Mouse (Mus musculus) adrenal gland, postnatal 25 days (tissue): Measurements from ENCODE around the gene Olfr1286. TPM values are rescaled to one million over a fixed set of nuclear protein-coding genes. Genes with fewer than 3 reads are reported as not detected.

Source experiments
- DNase-seq: peaks from one replicate; pipeline ENCODE4 v3.0.0; 2021; ENCODE audit warnings: mixed read lengths
- long read RNA-seq: library from polyadenylated mRNA; stranded (forward); transcript quantifications from one replicate; pipeline ENCODE4 v2.0.0, GENCODE M21; 2021
- total RNA-seq: library from RNA; stranded (reverse); gene quantifications from 2 replicates; pipeline ENCODE4 v1.2.3, GENCODE M21; 2021

Olfr1286 gene
- not detected in 2 replicates for total RNA-seq
- long read RNA-seq = 0 reads

GRCm38 (mm10) chr2:111422931-111423330 is at the start of gene Olfr1286:
TSS of gene Olfr1286 (minus strand) at chr2:111423115.
- DNase-seq = no peak

- DNase-seq = no peak
Measured at GRCm38 (mm10) chr2:111448842-111449241, 25.9 kb upstream of the Olfr1286 start, which contains the start of gene Olfr1287. TSS of gene Olfr1287 (plus strand) at chr2:111449142.

- DNase-seq = no peak
Measured at GRCm38 (mm10) chr2:111375222-111375621, 47.7 kb downstream of the Olfr1286 start, which contains the start of gene Olfr1284. TSS of gene Olfr1284 (plus strand) at chr2:111375522.

Other genes starting within 250 kb of the Olfr1286 start
- gene 4930430A15Rik, start 193.5 kb downstream of the Olfr1286 start, total RNA-seq = not detected in 2 replicates
- gene Olfr1275, start 187.8 kb downstream of the Olfr1286 start, total RNA-seq = not detected in 2 replicates
- not detected in 2 replicates for gene Olfr1276, start 168.6 kb downstream of the Olfr1286 start, total RNA-seq
- not detected in 2 replicates for gene Olfr1277, start 149.0 kb downstream of the Olfr1286 start, total RNA-seq
- not detected in 2 replicates for gene Olfr1278, start 133.0 kb downstream of the Olfr1286 start, total RNA-seq
- not detected in 2 replicates for gene Olfr1279, start 122.5 kb downstream of the Olfr1286 start, total RNA-seq
- gene Olfr1280, start 109.1 kb downstream of the Olfr1286 start, total RNA-seq = not detected in 2 replicates
- gene Olfr1281, start 96.6 kb downstream of the Olfr1286 start, total RNA-seq = not detected in 2 replicates
- gene Olfr1282, start 87.0 kb downstream of the Olfr1286 start, total RNA-seq = not detected in 2 replicates
- not detected in 2 replicates for gene Olfr1283, start 56.3 kb downstream of the Olfr1286 start, total RNA-seq
- not detected in 2 replicates for gene Olfr1284, start 47.6 kb downstream of the Olfr1286 start, total RNA-seq
- not detected in 2 replicates for gene Olfr1287, start 26.0 kb upstream of the Olfr1286 start, total RNA-seq
- not detected in 2 replicates for gene Olfr1288, start 51.0 kb upstream of the Olfr1286 start, total RNA-seq
- gene Olfr1289, start 57.7 kb upstream of the Olfr1286 start, total RNA-seq = not detected in 2 replicates
- not detected in 2 replicates for gene Olfr1290, start 70.7 kb upstream of the Olfr1286 start, total RNA-seq
- gene Olfr1291-ps1, start 74.1 kb upstream of the Olfr1286 start, total RNA-seq = not detected in 2 replicates
- not detected in 2 replicates for gene Olfr1293-ps, start 102.1 kb upstream of the Olfr1286 start, total RNA-seq
- gene Olfr1294, start 117.2 kb upstream of the Olfr1286 start, total RNA-seq = not detected in 2 replicates
- gene Olfr1295, start 146.6 kb upstream of the Olfr1286 start, total RNA-seq = not detected in 2 replicates
- gene Olfr1297, start 203.4 kb upstream of the Olfr1286 start, total RNA-seq = not detected in 2 replicates
- gene Olfr1298, start 226.1 kb upstream of the Olfr1286 start, total RNA-seq = not detected in 2 replicates
- not detected in 2 replicates for gene Olfr1299, start 238.3 kb upstream of the Olfr1286 start, total RNA-seq